Mouse (Mus musculus) macrophage (primary cell): Measurements from ENCODE around the gene Cep95. TPM values are rescaled to one million over a fixed set of nuclear protein-coding genes. Genes with fewer than 3 reads are reported as not detected.
A peak's percentile ranks its signal among the peaks of the same experiment; 100 is the strongest.
"Not testable (repeated sequence)": the region's sequence is repeated elsewhere in the genome, so short reads cannot be mapped to it uniquely, and the experiment has no call there.

ENCODE experiments used
- H3K27ac ChIP-seq: fragments of 350-480 bp; formaldehyde crosslinking; 2 replicates; pipeline ENCODE4 v1.9.0; 2021
- H3K36me3 ChIP-seq: fragments of 350-480 bp; formaldehyde crosslinking; 2 replicates; pipeline ENCODE4 v1.9.0; 2021; ENCODE audit errors: inconsistent target
- H3K4me3 ChIP-seq: fragments of 350-480 bp; formaldehyde crosslinking; 2 replicates; pipeline ENCODE4 v1.9.0; 2021; ENCODE audit errors: inconsistent target
- H3K79me2 ChIP-seq: fragments of 350-480 bp; formaldehyde crosslinking; 2 replicates; pipeline ENCODE4 v1.9.0; 2021; ENCODE audit errors: inconsistent target
- WGBS: methylation state at CpG from one replicate; pipeline ENCODE4 v1.1.7; 2026; ENCODE audit warnings: inconsistent platforms; ENCODE audit not compliant: missing documents; 5-methylcytosine and 5-hydroxymethylcytosine counted together
- polyA plus RNA-seq: library from polyadenylated mRNA; stranded (reverse); fragments of 250-400 nt; gene quantifications from 3 replicates; pipeline ENCODE4 v1.2.4, GENCODE M21; 2018; ENCODE audit warnings: inconsistent platforms

Gene Cep95
- polyA plus RNA-seq, 1 experiment from 2014 or later, result 17.1 TPM

DNA sequence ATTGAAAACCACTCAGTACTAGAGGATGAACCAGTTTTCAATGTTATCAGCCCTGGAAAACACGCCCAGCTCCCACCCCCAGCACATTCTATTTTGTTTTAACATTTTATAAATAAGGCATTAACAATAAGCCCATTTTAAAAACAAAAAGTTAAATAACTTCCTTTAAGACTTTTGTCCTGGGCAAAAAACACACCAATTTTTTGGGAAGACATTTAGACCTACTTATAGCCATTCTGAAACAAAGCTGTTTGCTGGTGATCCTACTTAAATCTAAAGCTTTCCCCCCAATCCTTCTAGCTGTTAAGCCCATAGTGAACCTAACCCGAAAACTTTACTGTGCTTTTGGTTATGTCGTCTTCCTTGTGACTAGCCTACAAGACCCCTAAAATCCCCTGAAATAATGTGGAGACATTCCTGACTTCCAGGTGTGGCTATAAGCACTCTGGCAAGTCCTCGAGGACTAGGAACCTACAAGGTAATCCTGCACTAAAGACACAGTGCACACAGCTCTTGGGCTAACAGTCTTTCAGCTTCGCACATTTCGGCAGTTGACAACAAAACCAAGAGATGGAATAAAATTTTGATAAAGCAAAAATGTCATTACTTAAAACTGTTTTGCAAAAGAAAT lies 8.3 kb upstream of the Cep95 start:
- Histone ChIP-seq H3K79me2 (peaks cover 63% of the 10 kb centered on the region), H3K36me3 (peaks cover 52% of the 10 kb centered on the region), H3K27ac (no peak overlapping the region), H3K4me3 (no peak overlapping the region)
- 87% methylated on average over 6 of the region's 6 CpGs for WGBS

DNA sequence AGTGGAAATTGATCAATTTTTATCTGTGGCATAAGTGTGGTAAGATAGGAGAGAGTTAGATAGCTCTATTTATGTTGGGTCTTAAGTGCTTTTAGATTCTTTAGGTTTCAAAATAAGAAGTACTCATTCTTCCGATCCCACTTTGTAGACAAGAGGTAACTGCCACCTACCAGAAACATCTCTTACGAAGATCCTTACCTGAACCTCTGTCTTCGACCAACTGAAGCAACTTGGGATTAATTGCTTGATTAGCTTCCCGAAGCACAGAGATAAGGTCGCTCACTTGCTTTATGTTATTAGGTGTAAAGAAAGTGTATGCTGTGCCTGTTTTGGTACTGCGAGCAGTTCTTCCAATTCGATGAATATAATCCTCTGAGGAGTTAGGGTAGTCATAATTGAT lies 6.8 kb upstream of the Cep95 start:
- H3K27ac ChIP-seq, H3K4me3 ChIP-seq: not testable (repeated sequence)
- Histone ChIP-seq H3K79me2 (peaks cover 74% of the 10 kb centered on the region), H3K36me3 (peaks cover 57% of the 10 kb centered on the region)
- WGBS, result 100% methylated on average over 6 of the region's 7 CpGs

DNA sequence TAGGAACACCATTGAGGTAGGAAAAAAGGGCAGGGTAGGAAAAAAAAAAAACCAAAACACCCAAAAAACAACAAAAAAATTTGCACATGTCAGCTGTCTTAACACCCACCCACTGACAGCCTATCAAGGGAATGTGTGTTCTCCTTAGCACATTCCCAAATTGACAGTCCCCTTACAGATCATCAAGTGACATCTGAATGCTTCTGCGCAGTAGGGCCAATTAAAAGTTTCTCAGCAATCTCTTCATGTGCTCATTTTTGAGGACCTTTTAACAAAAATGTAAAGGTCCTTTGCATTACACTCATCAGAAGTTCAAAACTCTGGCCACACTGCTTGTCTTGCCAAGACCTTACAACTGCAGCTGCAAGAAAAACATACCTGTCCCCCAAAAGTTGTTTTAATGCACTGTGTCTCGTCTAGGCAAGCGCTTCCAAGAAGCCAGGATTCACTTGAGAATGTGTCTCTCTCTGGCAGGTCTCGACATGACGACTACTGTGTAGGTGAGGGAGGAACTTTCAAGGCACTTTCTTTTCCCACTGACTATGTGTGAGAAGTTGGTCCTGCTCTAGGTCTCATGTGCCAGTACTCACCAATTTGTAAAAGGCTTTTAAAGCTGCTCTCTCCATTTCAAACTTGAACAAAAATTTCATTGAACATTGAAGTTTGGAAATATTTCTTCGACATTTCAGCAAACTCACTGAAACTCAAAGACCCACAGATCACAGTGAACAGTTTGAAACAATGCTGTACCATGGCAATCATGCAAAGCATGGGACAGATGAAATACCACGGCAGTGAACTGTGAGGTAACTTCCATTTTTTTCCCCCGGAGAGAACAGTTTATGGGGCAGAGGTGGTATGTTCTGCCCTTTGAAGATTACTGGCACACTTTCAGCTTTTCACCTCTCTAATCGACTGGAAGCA lies 5.9 kb upstream of the Cep95 start:
- Histone ChIP-seq H3K79me2 (peaks cover 74% of the 10 kb centered on the region), H3K27ac (no peak overlapping the region), H3K36me3 (peaks cover 57% of the 10 kb centered on the region), H3K4me3 (no peak overlapping the region)
- 77% methylated on average over 9 of the region's 9 CpGs for WGBS

DNA sequence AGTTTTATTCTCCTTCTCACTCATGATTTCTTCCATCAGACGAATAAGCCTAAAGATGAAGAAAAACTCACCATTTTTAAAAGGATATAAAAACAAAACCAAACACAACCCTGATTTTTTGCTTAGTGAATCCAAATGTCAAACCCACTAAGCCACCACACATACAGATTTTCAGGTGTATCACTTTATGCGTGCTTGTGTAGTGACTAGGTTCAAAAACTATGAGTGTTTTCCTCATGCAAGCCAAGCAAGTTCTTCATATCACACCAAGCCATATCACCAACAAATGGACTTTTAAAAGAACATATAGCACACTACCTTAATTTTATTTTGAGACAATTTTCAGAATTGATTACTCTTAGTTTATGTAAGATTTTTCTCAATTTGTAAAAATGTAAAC lies 4.6 kb upstream of the Cep95 start:
- H3K27ac ChIP-seq, result no peak overlapping the region
- peaks cover 73% of the 10 kb centered on the region for H3K79me2 ChIP-seq
- peaks cover 57% of the 10 kb centered on the region for H3K36me3 ChIP-seq
- WGBS, result 82% methylated on average over 1 of the region's 2 CpGs
- no peak overlapping the region for H3K4me3 ChIP-seq

DNA sequence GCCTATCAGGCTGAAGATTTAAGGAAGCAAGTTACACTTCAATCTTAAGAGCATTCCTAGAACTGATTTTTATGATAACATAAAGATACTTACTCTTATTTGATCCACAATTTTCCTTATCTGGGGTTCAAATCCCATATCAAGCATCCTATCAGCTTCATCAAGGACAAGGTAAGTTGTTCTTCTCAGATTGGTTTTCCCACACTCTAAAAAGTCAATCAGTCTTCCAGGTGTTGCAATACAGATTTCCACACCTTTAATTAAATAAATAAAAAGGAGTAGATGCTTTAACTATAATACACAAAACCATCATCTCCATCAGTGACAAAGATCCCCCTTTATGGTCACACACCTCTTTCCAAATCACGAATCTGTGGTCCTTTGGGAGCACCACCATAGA lies 4.0 kb upstream of the Cep95 start:
- H3K4me3 ChIP-seq, result no peak overlapping the region
- 57% methylated on average over 1 of the region's 1 CpGs for WGBS
- peaks cover 57% of the 10 kb centered on the region for H3K36me3 ChIP-seq
- no peak overlapping the region for H3K27ac ChIP-seq
- peaks cover 78% of the 10 kb centered on the region for H3K79me2 ChIP-seq

DNA sequence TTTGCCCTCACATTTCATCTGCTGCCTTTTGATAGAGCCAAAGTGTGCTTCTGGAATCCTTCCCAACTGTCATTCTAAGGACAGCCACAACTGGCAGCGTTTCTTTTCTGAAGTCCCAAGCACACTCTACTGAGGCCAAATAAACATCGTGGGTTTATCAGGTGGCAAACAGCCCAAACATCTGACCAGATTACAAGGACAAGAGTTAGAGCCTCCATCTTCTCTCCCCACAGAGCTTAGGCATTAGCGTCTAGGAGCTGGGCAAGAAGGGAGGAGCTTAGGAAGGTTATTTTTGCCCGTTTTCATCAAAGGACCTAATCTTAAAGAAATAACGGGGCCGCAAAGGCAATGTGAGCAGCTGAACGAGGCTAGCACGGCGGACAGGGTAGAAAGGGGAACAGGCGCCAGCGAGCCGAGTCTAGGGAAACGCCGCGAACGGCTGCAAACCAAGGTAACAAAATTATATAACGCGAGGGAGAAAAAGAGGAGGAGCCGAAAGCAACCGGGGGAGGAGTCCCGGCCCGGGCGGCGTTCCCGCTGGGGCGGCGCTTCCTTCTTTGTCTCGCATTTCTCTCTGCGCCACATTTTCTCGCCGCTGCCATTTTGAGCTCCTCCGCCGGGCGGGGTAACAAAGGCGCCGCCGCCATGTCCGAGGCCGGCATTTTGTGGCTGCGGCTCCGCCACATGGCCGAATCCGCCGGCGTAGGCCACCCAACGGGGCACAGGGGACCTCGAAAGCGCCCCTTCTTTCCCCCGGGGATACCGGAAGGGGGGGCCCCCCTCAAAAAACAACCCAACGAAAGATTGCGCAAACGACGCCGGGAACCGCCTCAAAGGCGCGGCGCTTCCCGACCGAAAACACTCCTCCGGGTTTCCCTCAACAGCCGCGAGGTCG lies 1.7 kb upstream of the Cep95 start:
- H3K4me3 ChIP-seq, result peak overlapping the region; percentile 93
- peaks cover 88% of the 10 kb centered on the region for H3K79me2 ChIP-seq
- peaks cover 40% of the 10 kb centered on the region for H3K36me3 ChIP-seq
- H3K27ac ChIP-seq, result peak overlapping the region; percentile 87
- WGBS, result under 1% methylated on average over 46 of the region's 65 CpGs

DNA sequence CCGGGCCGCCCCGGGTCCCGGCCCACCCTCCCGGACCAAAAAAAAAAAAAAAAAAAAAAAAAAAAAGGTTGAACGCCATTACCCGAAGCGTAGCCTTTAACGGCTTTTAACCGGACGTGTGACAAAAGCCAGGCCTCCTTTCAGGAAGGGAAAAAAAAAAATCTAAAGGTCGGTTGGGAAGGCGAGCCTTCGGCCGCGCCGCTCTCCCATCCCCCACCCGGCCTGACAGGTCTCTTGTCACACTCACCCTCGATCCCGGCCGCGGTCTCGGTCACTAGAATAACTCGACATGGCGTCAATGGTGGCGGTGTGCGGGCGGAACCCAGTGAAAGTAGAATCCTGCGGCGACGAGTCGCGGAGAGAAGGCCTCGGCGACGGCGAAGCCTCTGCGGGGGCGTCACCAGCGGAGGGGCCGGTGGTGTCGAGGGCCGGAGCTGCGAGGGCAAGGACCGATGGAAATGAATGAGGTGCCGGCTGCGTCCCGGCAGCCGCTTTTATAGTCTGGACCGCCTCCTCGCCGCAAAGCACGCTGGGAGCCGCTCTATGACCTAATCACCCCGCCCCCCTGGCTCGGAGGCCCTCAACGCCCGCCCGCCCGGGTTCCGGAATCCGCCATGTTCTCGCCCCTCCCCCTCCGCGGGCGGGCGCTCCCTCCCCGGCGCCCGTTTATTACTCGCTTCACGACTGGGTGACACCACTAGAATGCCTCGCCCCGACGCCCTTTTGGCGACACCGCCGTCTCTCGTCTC lies 852 bp upstream of the Cep95 start:
- peak overlapping the region; percentile 93 for H3K4me3 ChIP-seq
- peaks cover 83% of the 10 kb centered on the region for H3K79me2 ChIP-seq
- 1% methylated on average over 49 of the region's 79 CpGs for WGBS
- H3K27ac ChIP-seq, result peak overlapping the region; percentile 91
- H3K36me3 ChIP-seq, result peaks cover 39% of the 10 kb centered on the region

DNA sequence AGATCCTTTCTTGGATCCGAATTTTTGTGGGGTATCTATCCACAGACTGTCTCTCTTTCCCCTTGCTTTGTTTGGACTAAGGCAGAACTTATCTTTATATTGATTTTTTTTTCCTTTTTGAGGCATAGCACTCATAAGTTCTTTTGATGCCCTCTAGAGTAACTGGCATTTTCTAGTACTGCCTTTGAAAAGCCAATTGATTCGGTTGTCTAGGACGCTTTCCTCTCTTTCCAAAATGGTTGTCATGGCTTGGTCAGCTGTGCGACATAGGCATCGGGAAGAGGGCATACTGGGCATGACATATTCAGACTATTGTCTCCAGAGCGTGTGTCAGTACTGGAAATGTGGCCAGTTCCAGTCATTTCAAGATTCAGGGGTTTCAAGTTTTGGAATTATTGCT lies 597 bp downstream of the Cep95 start:
- peaks cover 69% of the 10 kb centered on the region for H3K79me2 ChIP-seq
- H3K36me3 ChIP-seq, result peaks cover 31% of the 10 kb centered on the region; the same call in 1 of the 2 replicates
- WGBS, result 3% methylated on average over 6 of the region's 6 CpGs
- peak overlapping the region; percentile 88 for H3K4me3 ChIP-seq
- peak overlapping the region; percentile 91 for H3K27ac ChIP-seq

DNA sequence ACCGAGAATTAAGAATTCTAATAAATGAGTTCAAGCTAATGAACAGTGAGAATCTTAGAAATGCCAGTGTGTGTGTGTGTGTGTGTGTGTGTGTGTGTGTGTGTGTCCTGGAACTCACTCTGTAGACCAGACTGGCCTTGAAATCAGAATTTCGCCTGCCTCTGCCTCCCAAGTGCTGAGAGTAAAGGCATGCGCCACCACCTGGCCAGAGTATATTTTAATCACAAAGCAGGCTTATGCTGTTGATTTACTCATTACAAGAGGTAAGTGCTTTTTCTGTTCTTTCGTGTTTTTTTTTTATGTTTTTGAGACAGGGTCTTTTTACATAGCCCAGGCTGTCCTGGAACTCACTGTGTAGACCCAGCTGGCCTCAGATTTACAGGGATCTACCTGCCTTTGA lies 4.8 kb downstream of the Cep95 start:
- H3K79me2 ChIP-seq, result peaks cover 33% of the 10 kb centered on the region
- WGBS, result 77% methylated on average over 4 of the region's 4 CpGs
- H3K36me3 ChIP-seq, result peaks cover 33% of the 10 kb centered on the region; the same call in 1 of the 2 replicates
- H3K27ac ChIP-seq, result no peak overlapping the region
- no peak overlapping the region for H3K4me3 ChIP-seq

DNA sequence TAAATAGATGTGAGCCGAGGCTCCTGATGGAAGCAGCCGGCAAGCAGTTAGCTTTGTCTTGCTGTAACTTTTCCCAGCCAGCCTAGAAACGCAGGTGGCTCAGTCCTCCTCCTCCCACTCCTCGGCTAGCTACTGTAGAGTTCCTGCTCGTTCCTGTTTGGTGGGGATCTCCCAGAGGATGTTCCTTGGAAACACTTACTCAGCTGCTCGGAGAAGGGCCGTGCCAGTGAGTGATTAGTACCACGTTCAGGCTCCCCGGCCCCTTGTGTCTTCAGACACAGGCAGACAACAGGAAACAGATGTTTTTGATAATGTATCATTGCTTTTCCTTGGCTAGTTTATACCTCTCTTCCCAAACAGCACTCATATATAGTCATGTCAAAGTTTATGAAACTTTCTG lies 6.6 kb downstream of the Cep95 start:
- 88% methylated on average over 9 of the region's 9 CpGs for WGBS

DNA sequence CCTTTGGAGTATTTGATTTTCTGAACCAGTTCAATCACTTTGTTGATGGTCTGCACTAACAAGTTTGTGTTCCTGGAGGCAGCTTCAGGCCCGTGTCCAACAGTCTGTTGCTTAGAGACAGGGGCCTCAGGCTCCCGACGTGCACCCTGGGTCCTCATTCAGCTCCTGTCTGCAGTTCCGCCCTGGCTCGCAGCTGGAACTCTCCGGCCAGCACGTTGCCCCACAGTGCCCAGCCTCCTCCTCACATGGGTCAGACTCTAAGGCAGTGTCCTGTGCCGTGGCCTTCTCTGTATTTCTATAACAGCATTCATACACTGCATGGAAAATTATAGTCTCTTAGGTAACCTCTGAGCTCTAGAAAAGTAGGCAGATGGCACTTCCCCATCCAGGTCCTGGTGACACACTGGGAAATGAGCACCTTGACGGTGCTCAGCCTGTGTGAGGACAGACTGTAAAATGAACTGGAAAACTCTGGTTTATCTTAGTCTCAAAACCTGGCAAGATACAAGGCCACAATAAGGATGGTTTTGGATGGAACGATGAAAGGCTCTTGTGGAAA lies 13.1 kb downstream of the Cep95 start:
- peaks cover 66% of the 10 kb centered on the region for H3K36me3 ChIP-seq
- WGBS, result 93% methylated on average over 10 of the region's 10 CpGs
- no peaks in the 10 kb centered on the region for H3K79me2 ChIP-seq
- H3K27ac ChIP-seq, result no peak overlapping the region
- H3K4me3 ChIP-seq, result no peak overlapping the region

More for the DNA sequence above, 6.6 kb downstream of the Cep95 start:
- Histone ChIP-seq H3K4me3 (no peak overlapping the region), H3K27ac (no peak overlapping the region), H3K79me2 (peaks cover 20% of the 10 kb centered on the region), H3K36me3 (peaks cover 50% of the 10 kb centered on the region)

DNA sequence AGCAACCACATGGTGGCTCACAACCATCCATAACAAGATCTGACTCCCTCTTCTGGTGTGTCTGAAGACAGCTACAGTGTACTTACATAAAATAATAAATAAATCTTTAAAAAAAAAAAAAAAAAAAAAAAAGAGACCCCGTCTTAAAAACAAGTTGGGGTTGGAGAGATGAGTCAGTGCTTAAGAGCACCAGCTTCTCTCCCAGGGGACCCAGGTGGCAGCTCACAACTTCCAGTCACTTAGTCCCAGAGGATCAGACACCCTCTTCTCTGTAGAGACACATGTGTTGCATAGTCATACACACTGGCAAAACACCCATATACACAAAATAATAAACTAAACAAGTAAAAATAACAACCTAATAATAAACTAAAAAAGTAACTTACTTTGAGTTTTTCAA lies 18.4 kb downstream of the Cep95 start:
- H3K79me2 ChIP-seq, H3K4me3 ChIP-seq, H3K27ac ChIP-seq: not testable (repeated sequence)
- peaks cover 58% of the 10 kb centered on the region; the same call in 1 of the 2 replicates for H3K36me3 ChIP-seq
- no CpG with 5 or more reads among the region's 1 CpGs for WGBS

DNA sequence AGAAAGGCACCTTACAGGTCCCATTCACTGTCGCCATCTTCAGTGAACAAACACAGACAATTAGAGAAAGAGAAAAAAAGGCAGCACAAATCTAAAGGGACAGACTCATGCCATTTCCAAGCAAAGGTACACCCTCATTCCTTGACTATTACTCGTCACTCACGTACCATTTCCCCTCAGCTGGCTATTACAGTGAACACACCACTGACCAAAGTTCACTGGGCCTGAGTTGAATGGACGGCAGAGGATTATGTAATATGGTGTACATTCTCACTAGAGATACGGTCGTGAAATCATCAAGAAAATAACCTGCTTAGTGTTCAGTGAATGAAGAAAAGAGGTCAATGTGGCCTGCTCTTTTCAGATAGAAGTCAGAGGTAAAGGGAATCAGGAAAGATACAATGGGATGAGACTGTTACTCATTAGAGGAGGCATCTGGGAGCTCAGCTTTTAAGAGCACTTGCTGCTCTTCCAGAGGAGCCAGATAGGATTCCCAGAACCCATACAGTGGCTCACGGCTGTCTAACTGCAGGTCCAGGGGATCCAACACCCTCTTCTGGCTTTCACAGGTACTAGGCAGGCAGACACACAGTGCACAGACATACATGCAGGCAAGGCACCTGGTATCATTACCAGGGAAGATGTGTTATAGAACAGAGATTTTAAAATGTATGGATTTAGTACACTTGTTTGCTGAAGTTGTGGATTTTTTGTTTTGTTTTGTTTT lies 23.5 kb downstream of the Cep95 start:
- 96% methylated on average over 7 of the region's 7 CpGs for WGBS
- H3K27ac ChIP-seq, result no peak overlapping the region
- H3K79me2 ChIP-seq, result no peaks in the 10 kb centered on the region
- no peak overlapping the region for H3K4me3 ChIP-seq
- peaks cover 58% of the 10 kb centered on the region; the same call in 1 of the 2 replicates for H3K36me3 ChIP-seq
